Mouse (Mus musculus): ENCODE measurements around the gene Ptprg. TPM values are rescaled to one million over a fixed set of nuclear protein-coding genes. Genes with fewer than 3 reads are reported as not detected.

Ptprg gene
- polyA plus RNA-seq, 1 experiment from 2014 or later: 1.5 TPM

DNA sequence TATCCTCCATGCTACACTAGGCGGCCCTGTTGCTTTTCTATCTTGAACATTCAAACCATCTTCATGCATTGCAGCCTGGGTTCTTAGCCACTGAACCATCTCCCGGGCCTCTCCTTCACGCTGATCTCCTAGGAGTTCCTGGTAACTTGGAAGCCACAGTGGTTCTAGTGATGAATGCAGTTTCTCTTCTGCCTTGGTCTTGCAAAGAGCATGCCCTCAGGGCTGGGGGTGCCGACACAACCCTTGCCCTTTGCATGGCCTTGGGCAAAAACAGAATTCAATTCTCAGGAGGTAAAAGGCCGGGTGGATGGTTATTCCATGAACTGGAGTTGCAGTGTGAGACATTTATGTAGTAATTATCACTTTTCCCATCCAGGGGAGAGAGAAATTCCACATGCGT, 67.0 kb downstream of the Ptprg start:
- Histone ChIP-seq H3K4me1 (ENCODE audit: control insufficient read depth, low read depth, low read length) (no peaks in the 10 kb centered on the region; the same call in 1 of the 2 replicates), H3K36me3 (ENCODE audit: control insufficient read depth, insufficient read depth) (no peaks in the 10 kb centered on the region), H3K4me3 (ENCODE audit: low read depth, low read length) (no peak overlapping the region), H3K27me3 (ENCODE audit: control insufficient read depth, insufficient read depth, low read depth, low read length) (no peaks in the 10 kb centered on the region), H3K4me2 (ENCODE audit: low read depth, low read length) (no peak overlapping the region), H3K9me3 (replicated peaks; ENCODE audit: control insufficient read depth, low read length) (no peaks in the 10 kb centered on the region), H3K9ac (ENCODE audit: low read depth, low read length) (no peak overlapping the region), H3K27ac (ENCODE audit: low read length) (no peak overlapping the region)
- no peak for ATAC-seq (ENCODE audit: low read depth)
- 58% methylated on average over 6 of the region's 6 CpGs for WGBS (ENCODE audit: insufficient replicate concordance)

DNA sequence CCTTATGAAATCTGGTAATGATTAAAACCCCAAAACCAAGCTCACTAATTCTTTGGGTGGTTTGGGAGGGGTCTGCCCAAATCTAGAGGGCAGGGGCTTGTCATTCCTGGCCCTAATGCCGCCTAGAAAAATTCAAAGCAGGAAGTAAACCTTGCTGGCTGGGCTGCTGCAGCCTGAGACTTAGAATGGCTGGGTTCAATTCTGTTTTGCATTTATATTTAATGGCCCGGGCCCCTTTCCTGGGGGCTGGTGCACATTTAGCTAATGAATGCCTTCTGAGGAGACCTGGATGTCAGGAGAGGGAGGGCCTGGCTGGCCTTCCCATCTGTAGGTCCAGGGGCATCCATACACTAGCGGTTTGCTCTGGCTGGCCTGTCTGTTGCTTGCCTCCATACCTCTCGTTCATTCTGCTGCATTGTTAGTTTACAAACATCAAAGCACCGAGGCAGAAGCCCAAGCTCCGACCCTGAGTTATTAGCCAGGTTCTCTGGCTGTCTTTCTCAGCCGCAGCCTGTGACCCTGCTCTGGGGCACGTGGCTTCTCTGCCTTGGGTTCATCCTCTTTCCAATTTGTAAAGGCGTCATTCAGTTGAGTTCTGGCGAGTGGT, 67.7 kb downstream of the Ptprg start:
- ATAC-seq (ENCODE audit: low read depth): no peak
- Histone ChIP-seq H3K9me3 (replicated peaks; ENCODE audit: control insufficient read depth, low read length) (no peaks in the 10 kb centered on the region), H3K9ac (ENCODE audit: low read depth, low read length) (no peak overlapping the region), H3K4me2 (ENCODE audit: low read depth, low read length) (no peak overlapping the region), H3K27me3 (ENCODE audit: control insufficient read depth, insufficient read depth, low read depth, low read length) (no peaks in the 10 kb centered on the region), H3K36me3 (ENCODE audit: control insufficient read depth, insufficient read depth) (no peaks in the 10 kb centered on the region), H3K4me3 (ENCODE audit: low read depth, low read length) (no peak overlapping the region), H3K27ac (ENCODE audit: low read length) (no peak overlapping the region), H3K4me1 (ENCODE audit: control insufficient read depth, low read depth, low read length) (no peaks in the 10 kb centered on the region; the same call in 1 of the 2 replicates)
- 38% methylated on average over 10 of the region's 10 CpGs for WGBS (ENCODE audit: insufficient replicate concordance)

DNA sequence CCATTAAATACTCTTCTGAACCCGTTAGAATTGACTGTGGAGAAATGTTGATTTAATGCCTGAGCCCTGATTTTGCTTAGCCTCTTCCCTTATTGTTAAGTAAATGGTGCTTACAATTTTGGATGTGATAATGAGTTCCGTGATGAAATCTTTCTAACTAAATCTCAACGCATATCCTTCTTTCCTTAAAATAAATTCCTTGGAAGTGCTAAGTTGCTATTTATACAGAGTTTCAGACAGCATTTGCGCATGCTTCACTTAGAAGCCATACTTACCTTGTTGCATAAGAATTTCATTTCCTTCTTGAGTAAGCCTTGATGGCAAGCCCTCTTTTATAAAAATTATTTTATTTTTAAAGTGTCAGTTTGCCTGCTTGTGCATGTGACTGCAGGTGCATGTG, 70.2 kb downstream of the Ptprg start:
- no peaks in the 10 kb centered on the region for H3K9me3 ChIP-seq (replicated peaks; ENCODE audit: control insufficient read depth, low read length)
- no peaks in the 10 kb centered on the region for H3K27me3 ChIP-seq (ENCODE audit: control insufficient read depth, insufficient read depth, low read depth, low read length)
- H3K4me1 ChIP-seq (ENCODE audit: control insufficient read depth, low read depth, low read length): no peaks in the 10 kb centered on the region
- no peak overlapping the region for H3K4me3 ChIP-seq (ENCODE audit: low read depth, low read length)
- 58% methylated on average over 4 of the region's 4 CpGs for WGBS (ENCODE audit: insufficient replicate concordance)
- no peak overlapping the region for H3K9ac ChIP-seq (ENCODE audit: low read depth, low read length)
- H3K4me2 ChIP-seq (ENCODE audit: low read depth, low read length): no peak overlapping the region
- H3K36me3 ChIP-seq (ENCODE audit: control insufficient read depth, insufficient read depth): no peaks in the 10 kb centered on the region
- no peak for ATAC-seq (ENCODE audit: low read depth)
- H3K27ac ChIP-seq (ENCODE audit: low read length): no peak overlapping the region

GRCm38 (mm10) chr14:11630736-11631135, 77.4 kb downstream of the Ptprg start:
- no peaks in the 10 kb centered on the region for H3K36me3 ChIP-seq (ENCODE audit: control insufficient read depth, insufficient read depth)
- H3K9ac ChIP-seq (ENCODE audit: low read depth, low read length): no peak overlapping the region
- no peaks in the 10 kb centered on the region for H3K4me1 ChIP-seq (ENCODE audit: control insufficient read depth, low read depth, low read length)
- WGBS (ENCODE audit: insufficient replicate concordance): 40% methylated on average over 2 of the region's 2 CpGs
- H3K9me3 ChIP-seq (replicated peaks; ENCODE audit: control insufficient read depth, low read length): no peaks in the 10 kb centered on the region
- H3K4me2 ChIP-seq (ENCODE audit: low read depth, low read length): no peak overlapping the region
- no peaks in the 10 kb centered on the region for H3K27me3 ChIP-seq (ENCODE audit: control insufficient read depth, insufficient read depth, low read depth, low read length)
- no peak overlapping the region for H3K27ac ChIP-seq (ENCODE audit: low read length)
- no peak for ATAC-seq (ENCODE audit: low read depth)
- no peak overlapping the region for H3K4me3 ChIP-seq (ENCODE audit: low read depth, low read length)

DNA sequence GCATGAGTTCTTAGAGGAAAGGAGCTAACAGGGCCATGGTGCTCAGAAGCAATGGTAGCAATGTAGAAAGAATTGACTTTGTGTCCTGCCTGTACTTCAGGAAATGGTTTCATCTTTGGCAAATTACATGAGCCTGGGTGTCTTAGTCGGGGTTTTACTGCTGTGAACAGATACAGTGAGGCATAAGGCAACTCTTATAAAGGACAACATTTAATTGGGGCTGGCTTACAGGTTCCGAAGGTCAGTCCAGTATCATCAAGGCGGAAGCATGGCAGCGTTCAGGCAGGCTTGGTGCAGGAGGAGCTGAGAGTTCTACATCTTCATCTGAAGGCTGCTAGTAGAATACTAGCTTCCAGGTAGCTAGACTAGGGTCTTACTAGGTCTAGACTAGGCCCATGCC, 78.2 kb downstream of the Ptprg start:
- H3K4me1 ChIP-seq (ENCODE audit: control insufficient read depth, low read depth, low read length): no peaks in the 10 kb centered on the region
- H3K9ac ChIP-seq (ENCODE audit: low read depth, low read length): no peak overlapping the region
- no peaks in the 10 kb centered on the region for H3K9me3 ChIP-seq (replicated peaks; ENCODE audit: control insufficient read depth, low read length)
- no peak overlapping the region for H3K27ac ChIP-seq (ENCODE audit: low read length)
- H3K4me2 ChIP-seq (ENCODE audit: low read depth, low read length): no peak overlapping the region
- no peak for ATAC-seq (ENCODE audit: low read depth)
- no peaks in the 10 kb centered on the region for H3K36me3 ChIP-seq (ENCODE audit: control insufficient read depth, insufficient read depth)
- no peak overlapping the region for H3K4me3 ChIP-seq (ENCODE audit: low read depth, low read length)
- H3K27me3 ChIP-seq (ENCODE audit: control insufficient read depth, insufficient read depth, low read depth, low read length): no peaks in the 10 kb centered on the region
- WGBS (ENCODE audit: insufficient replicate concordance): 62% methylated on average over 4 of the region's 4 CpGs

DNA sequence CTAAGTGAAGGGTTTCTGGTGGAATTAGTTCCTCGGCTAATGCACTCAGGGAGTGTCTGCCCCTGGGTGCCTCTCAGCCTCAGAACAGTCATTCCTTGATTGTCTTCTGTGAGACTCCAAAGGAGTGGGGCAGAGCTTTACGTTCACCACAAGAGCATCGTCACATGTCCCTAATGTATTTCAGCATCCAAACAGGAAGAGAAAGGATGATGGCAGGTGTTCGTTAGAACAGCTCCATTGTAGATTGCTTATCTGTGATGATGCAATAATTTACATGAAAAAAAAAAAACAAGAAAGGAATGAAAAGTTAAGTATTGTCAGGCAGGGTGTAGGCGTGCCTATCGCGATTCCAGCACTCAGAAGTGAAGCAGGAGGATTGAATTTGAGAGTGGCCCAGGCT, 84.3 kb downstream of the Ptprg start:
- no peaks in the 10 kb centered on the region for H3K36me3 ChIP-seq (ENCODE audit: control insufficient read depth, insufficient read depth)
- no peaks in the 10 kb centered on the region for H3K27me3 ChIP-seq (ENCODE audit: control insufficient read depth, insufficient read depth, low read depth, low read length)
- no peak overlapping the region for H3K9ac ChIP-seq (ENCODE audit: low read depth, low read length)
- H3K9me3 ChIP-seq (replicated peaks; ENCODE audit: control insufficient read depth, low read length): no peaks in the 10 kb centered on the region
- H3K4me1 ChIP-seq (ENCODE audit: control insufficient read depth, low read depth, low read length): no peaks in the 10 kb centered on the region
- no peak for ATAC-seq (ENCODE audit: low read depth)
- H3K27ac ChIP-seq (ENCODE audit: low read length): no peak overlapping the region
- WGBS (ENCODE audit: insufficient replicate concordance): 62% methylated on average over 7 of the region's 7 CpGs
- no peak overlapping the region for H3K4me2 ChIP-seq (ENCODE audit: low read depth, low read length)
- no peak overlapping the region for H3K4me3 ChIP-seq (ENCODE audit: low read depth, low read length)

- Histone ChIP-seq H3K9ac (ENCODE audit: low read depth, low read length) (no peak overlapping the region), H3K4me2 (ENCODE audit: low read depth, low read length) (no peak overlapping the region), H3K4me3 (ENCODE audit: low read depth, low read length) (no peak overlapping the region), H3K4me1 (ENCODE audit: control insufficient read depth, low read depth, low read length) (no peaks in the 10 kb centered on the region), H3K27ac (ENCODE audit: low read length) (no peak overlapping the region), H3K36me3 (ENCODE audit: control insufficient read depth, insufficient read depth) (no peaks in the 10 kb centered on the region), H3K27me3 (ENCODE audit: control insufficient read depth, insufficient read depth, low read depth, low read length) (no peaks in the 10 kb centered on the region), H3K9me3 (replicated peaks; ENCODE audit: control insufficient read depth, low read length) (no peaks in the 10 kb centered on the region)
- WGBS (ENCODE audit: insufficient replicate concordance): 62% methylated on average over 5 of the region's 5 CpGs
- ATAC-seq (ENCODE audit: low read depth): no peak
Observed at GRCm38 (mm10) chr14:11639366-11639765, 86.0 kb downstream of the Ptprg start.

DNA sequence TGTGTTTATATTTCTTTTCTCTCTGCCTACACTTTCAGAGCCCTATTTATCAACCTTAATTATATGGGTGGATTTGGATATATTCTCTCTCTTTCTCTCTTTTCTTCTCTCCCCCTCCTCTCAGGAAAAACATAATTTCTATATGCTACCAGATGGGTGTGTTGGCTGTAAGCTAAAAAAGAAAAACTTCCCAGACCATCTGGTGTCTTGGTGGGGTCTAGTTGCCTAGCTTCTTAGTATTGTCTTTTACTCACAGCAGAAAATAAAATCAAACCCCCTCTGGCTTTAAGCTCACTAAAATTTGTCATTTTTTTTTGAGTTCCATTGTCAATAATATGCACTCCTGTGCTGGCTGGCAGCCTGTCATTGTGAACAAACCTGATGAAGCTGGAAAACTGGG, 87.0 kb downstream of the Ptprg start:
- Histone ChIP-seq H3K27ac (ENCODE audit: low read length) (no peak overlapping the region), H3K4me2 (ENCODE audit: low read depth, low read length) (no peak overlapping the region), H3K4me1 (ENCODE audit: control insufficient read depth, low read depth, low read length) (no peaks in the 10 kb centered on the region), H3K27me3 (ENCODE audit: control insufficient read depth, insufficient read depth, low read depth, low read length) (no peaks in the 10 kb centered on the region), H3K9ac (ENCODE audit: low read depth, low read length) (no peak overlapping the region), H3K36me3 (ENCODE audit: control insufficient read depth, insufficient read depth) (no peaks in the 10 kb centered on the region), H3K9me3 (replicated peaks; ENCODE audit: control insufficient read depth, low read length) (no peaks in the 10 kb centered on the region), H3K4me3 (ENCODE audit: low read depth, low read length) (no peak overlapping the region)
- no peak for ATAC-seq (ENCODE audit: low read depth)

GRCm38 (mm10) chr14:11640996-11641395, 87.7 kb downstream of the Ptprg start:
- Histone ChIP-seq H3K27me3 (ENCODE audit: control insufficient read depth, insufficient read depth, low read depth, low read length) (no peaks in the 10 kb centered on the region), H3K4me2 (ENCODE audit: low read depth, low read length) (no peak overlapping the region), H3K4me1 (ENCODE audit: control insufficient read depth, low read depth, low read length) (no peaks in the 10 kb centered on the region), H3K9me3 (replicated peaks; ENCODE audit: control insufficient read depth, low read length) (no peaks in the 10 kb centered on the region), H3K27ac (ENCODE audit: low read length) (no peak overlapping the region), H3K9ac (ENCODE audit: low read depth, low read length) (no peak overlapping the region), H3K36me3 (ENCODE audit: control insufficient read depth, insufficient read depth) (no peaks in the 10 kb centered on the region), H3K4me3 (ENCODE audit: low read depth, low read length) (no peak overlapping the region)
- ATAC-seq (ENCODE audit: low read depth): no peak
- WGBS (ENCODE audit: insufficient replicate concordance): 63% methylated on average over 3 of the region's 3 CpGs
